Mouse (Mus musculus) heart, adult 8-10 months (tissue): ENCODE results near the gene Abcb8. TPM values are rescaled to one million over a fixed set of nuclear protein-coding genes. Genes with fewer than 3 reads are reported as not detected.

Source experiments
- DNase-seq: peaks from one replicate; pipeline ENCODE4 v3.0.0; 2022; ENCODE audit warnings: low spot score
- total RNA-seq, 4 experiments: library from RNA; stranded (reverse); gene quantifications; 2 replicates each; pipeline ENCODE4 v1.2.4; 2022

The Abcb8 gene
- 100 to 1,000 TPM in 2 of 4 experiments, 10 to 100 TPM in 2; 96.5 to 106 (median 101) TPM for total RNA-seq

GRCm38 (mm10) chr5:24393392-24393997 is at the start of gene Abcb8:
Gene Abcb8, plus strand, starts transcription at chr5:24393663.
- DNase-seq = peak; percentile 91

GRCm38 (mm10) chr5:24343977-24344436 is 49.5 kb upstream of the Abcb8 start:
- DNase-seq = no peak

- DNase-seq = no peak
Measured at GRCm38 (mm10) chr5:24344477-24345051, 48.9 kb upstream of the Abcb8 start.

GRCm38 (mm10) chr5:24346313-24346712 is 47.1 kb upstream of the Abcb8 start:
- no peak for DNase-seq

- no peak for DNase-seq
Measured at GRCm38 (mm10) chr5:24347186-24347875, 46.1 kb upstream of the Abcb8 start.

- no peak for DNase-seq
Measured at GRCm38 (mm10) chr5:24348128-24348527, 45.3 kb upstream of the Abcb8 start.

- DNase-seq = no peak
Measured at GRCm38 (mm10) chr5:24348546-24348945, 44.9 kb upstream of the Abcb8 start.

GRCm38 (mm10) chr5:24350073-24350472 is 43.4 kb upstream of the Abcb8 start:
- no peak for DNase-seq

- no peak for DNase-seq
Measured at GRCm38 (mm10) chr5:24350531-24351250, 42.8 kb upstream of the Abcb8 start.

- no peak for DNase-seq
Measured at GRCm38 (mm10) chr5:24351278-24351677, 42.2 kb upstream of the Abcb8 start, which contains the start of gene Kcnh2. Gene Kcnh2, minus strand, starts transcription at chr5:24351604.

- DNase-seq = peak; percentile 69
Measured at GRCm38 (mm10) chr5:24351701-24352171, 41.7 kb upstream of the Abcb8 start.

GRCm38 (mm10) chr5:24352251-24352859 is 41.1 kb upstream of the Abcb8 start:
- DNase-seq = no peak

GRCm38 (mm10) chr5:24353327-24353726 is 40.1 kb upstream of the Abcb8 start:
- no peak for DNase-seq

GRCm38 (mm10) chr5:24356764-24357163 is 36.7 kb upstream of the Abcb8 start:
- DNase-seq = no peak

GRCm38 (mm10) chr5:24357461-24357860 is 36.0 kb upstream of the Abcb8 start:
- peak; percentile 59 for DNase-seq

- DNase-seq = peak; percentile 88
Measured at GRCm38 (mm10) chr5:24360792-24361454, 32.5 kb upstream of the Abcb8 start.

GRCm38 (mm10) chr5:24363467-24363866 is 30.0 kb upstream of the Abcb8 start:
- DNase-seq = no peak

- no peak for DNase-seq
Measured at GRCm38 (mm10) chr5:24364061-24364460, 29.4 kb upstream of the Abcb8 start.

- DNase-seq = peak; percentile 79
Measured at GRCm38 (mm10) chr5:24364508-24364907, 29.0 kb upstream of the Abcb8 start, which contains the start of gene Nos3. Gene Nos3, plus strand, starts transcription at chr5:24364810.

GRCm38 (mm10) chr5:24364963-24365362 is 28.5 kb upstream of the Abcb8 start:
- DNase-seq = no peak

- DNase-seq = no peak
Measured at GRCm38 (mm10) chr5:24365528-24365927, 27.9 kb upstream of the Abcb8 start.
